Mouse (Mus musculus): ENCODE data around the gene Plcb2. TPM values are rescaled to one million over a fixed set of nuclear protein-coding genes. Genes with fewer than 3 reads are reported as not detected.

Plcb2 gene
- polyA plus RNA-seq, 1 experiment, result 37.0 TPM

GRCm38 (mm10) chr2:118677817-118678216, 50.4 kb downstream of the Plcb2 start:
- no peak overlapping the region for H3K4me3 ChIP-seq (ENCODE audit: extremely low read depth, insufficient read depth, insufficient read length)
- no peaks in the 10 kb centered on the region for H3K36me3 ChIP-seq (ENCODE audit: control insufficient read depth, insufficient read depth, low read length)
- no peak for DNase-seq (ENCODE audit: low read depth in 1 of 2, low spot score in 2 of 2)
- TF ChIP-seq CTCF (IDR thresholded peaks at IDR 0.05; ENCODE audit: extremely low read depth, insufficient read depth, insufficient read length, insufficient replicate concordance) (no peak), POLR2A (IDR thresholded peaks at IDR 0.05; ENCODE audit: low read depth, low read length) (no peak)
- H3K4me1 ChIP-seq (ENCODE audit: control insufficient read depth, insufficient read depth, insufficient read length), result peaks cover 9% of the 10 kb centered on the region; the same call in 1 of the 2 replicates
- H3K27ac ChIP-seq (ENCODE audit: insufficient read depth, low read length), result no peak overlapping the region
- H3K27me3 ChIP-seq (ENCODE audit: control insufficient read depth, insufficient read depth, low read length), result peaks cover 11% of the 10 kb centered on the region
- WGBS, result 54% methylated on average over 4 of the region's 4 CpGs

- Histone ChIP-seq H3K36me3 (ENCODE audit: control insufficient read depth, insufficient read depth, low read length) (no peaks in the 10 kb centered on the region), H3K27ac (ENCODE audit: insufficient read depth, low read length) (no peak overlapping the region), H3K27me3 (ENCODE audit: control insufficient read depth, insufficient read depth, low read length) (peaks cover 11% of the 10 kb centered on the region), H3K4me1 (ENCODE audit: control insufficient read depth, insufficient read depth, insufficient read length) (peaks cover 9% of the 10 kb centered on the region; the same call in 1 of the 2 replicates), H3K4me3 (ENCODE audit: extremely low read depth, insufficient read depth, insufficient read length) (peak overlapping the region; percentile 48; the same call in 1 of the 2 replicates)
- no peak for TF ChIP-seq CTCF (IDR thresholded peaks at IDR 0.05; ENCODE audit: extremely low read depth, insufficient read depth, insufficient read length, insufficient replicate concordance)
- no peak for TF ChIP-seq POLR2A (IDR thresholded peaks at IDR 0.05; ENCODE audit: low read depth, low read length)
- DNase-seq (ENCODE audit: low read depth in 1 of 2, low spot score in 2 of 2), result no peak
- WGBS, result 5% methylated on average over 83 of the region's 89 CpGs
Measured at GRCm38 (mm10) chr2:118676839-118677741, 51.1 kb downstream of the Plcb2 start.

- Histone ChIP-seq H3K27ac (ENCODE audit: insufficient read depth, low read length) (no peak overlapping the region), H3K36me3 (ENCODE audit: control insufficient read depth, insufficient read depth, low read length) (no peaks in the 10 kb centered on the region), H3K4me1 (ENCODE audit: control insufficient read depth, insufficient read depth, insufficient read length) (peaks cover 9% of the 10 kb centered on the region; the same call in 1 of the 2 replicates), H3K27me3 (ENCODE audit: control insufficient read depth, insufficient read depth, low read length) (peaks cover 11% of the 10 kb centered on the region), H3K4me3 (ENCODE audit: extremely low read depth, insufficient read depth, insufficient read length) (no peak overlapping the region)
- TF ChIP-seq CTCF (IDR thresholded peaks at IDR 0.05; ENCODE audit: extremely low read depth, insufficient read depth, insufficient read length, insufficient replicate concordance) (no peak), POLR2A (IDR thresholded peaks at IDR 0.05; ENCODE audit: low read depth, low read length) (no peak)
- WGBS, result 71% methylated on average over 7 of the region's 7 CpGs
- no peak for DNase-seq (ENCODE audit: low read depth in 1 of 2, low spot score in 2 of 2)
Measured at GRCm38 (mm10) chr2:118674500-118674899, 53.7 kb downstream of the Plcb2 start.

GRCm38 (mm10) chr2:118673686-118674465, 54.4 kb downstream of the Plcb2 start:
- Histone ChIP-seq H3K27ac (ENCODE audit: insufficient read depth, low read length) (no peak overlapping the region), H3K36me3 (ENCODE audit: control insufficient read depth, insufficient read depth, low read length) (no peaks in the 10 kb centered on the region), H3K4me1 (ENCODE audit: control insufficient read depth, insufficient read depth, insufficient read length) (peaks cover 9% of the 10 kb centered on the region; the same call in 1 of the 2 replicates), H3K27me3 (ENCODE audit: control insufficient read depth, insufficient read depth, low read length) (peaks cover 11% of the 10 kb centered on the region), H3K4me3 (ENCODE audit: extremely low read depth, insufficient read depth, insufficient read length) (no peak overlapping the region)
- TF ChIP-seq CTCF (IDR thresholded peaks at IDR 0.05; ENCODE audit: extremely low read depth, insufficient read depth, insufficient read length, insufficient replicate concordance) (no peak), POLR2A (IDR thresholded peaks at IDR 0.05; ENCODE audit: low read depth, low read length) (no peak)
- 75% methylated on average over 15 of the region's 15 CpGs for WGBS
- no peak for DNase-seq (ENCODE audit: low read depth in 1 of 2, low spot score in 2 of 2)

GRCm38 (mm10) chr2:118671728-118672127, 56.5 kb downstream of the Plcb2 start:
- Histone ChIP-seq H3K27ac (ENCODE audit: insufficient read depth, low read length) (no peak overlapping the region), H3K4me1 (ENCODE audit: control insufficient read depth, insufficient read depth, insufficient read length) (peaks cover 1% of the 10 kb centered on the region; the same call in 1 of the 2 replicates), H3K27me3 (ENCODE audit: control insufficient read depth, insufficient read depth, low read length) (peaks cover 2% of the 10 kb centered on the region), H3K36me3 (ENCODE audit: control insufficient read depth, insufficient read depth, low read length) (no peaks in the 10 kb centered on the region), H3K4me3 (ENCODE audit: extremely low read depth, insufficient read depth, insufficient read length) (no peak overlapping the region)
- no peak for TF ChIP-seq POLR2A (IDR thresholded peaks at IDR 0.05; ENCODE audit: low read depth, low read length)
- TF ChIP-seq CTCF (IDR thresholded peaks at IDR 0.05; ENCODE audit: extremely low read depth, insufficient read depth, insufficient read length, insufficient replicate concordance), result no peak
- WGBS, result 80% methylated on average over 1 of the region's 1 CpGs
- DNase-seq (ENCODE audit: low read depth in 1 of 2, low spot score in 2 of 2), result no peak

- Histone ChIP-seq H3K27me3 (ENCODE audit: control insufficient read depth, insufficient read depth, low read length) (no peaks in the 10 kb centered on the region; the same call in 1 of the 2 replicates), H3K36me3 (ENCODE audit: control insufficient read depth, insufficient read depth, low read length) (no peaks in the 10 kb centered on the region), H3K4me1 (ENCODE audit: control insufficient read depth, insufficient read depth, insufficient read length) (no peaks in the 10 kb centered on the region), H3K27ac (ENCODE audit: insufficient read depth, low read length) (no peak overlapping the region), H3K4me3 (ENCODE audit: extremely low read depth, insufficient read depth, insufficient read length) (no peak overlapping the region)
- WGBS, result 85% methylated on average over 2 of the region's 2 CpGs
- TF ChIP-seq CTCF (IDR thresholded peaks at IDR 0.05; ENCODE audit: extremely low read depth, insufficient read depth, insufficient read length, insufficient replicate concordance) (no peak), POLR2A (IDR thresholded peaks at IDR 0.05; ENCODE audit: low read depth, low read length) (no peak)
- DNase-seq (ENCODE audit: low read depth in 1 of 2, low spot score in 2 of 2), result no peak
Measured at GRCm38 (mm10) chr2:118669785-118670184, 58.5 kb downstream of the Plcb2 start.

All from spleen, adult 2 months (tissue).